Mouse (Mus musculus) embryonic facial prominence, embryonic 15.5 days (tissue): Measurements from ENCODE around the gene Cep68. TPM values are rescaled to one million over a fixed set of nuclear protein-coding genes. Genes with fewer than 3 reads are reported as not detected.
A peak's percentile ranks its signal among the peaks of the same experiment; 100 is the strongest.

Source experiments
- ATAC-seq: fragments of 200-750 bp; cut with Nextera tagmentation; 2 replicates; pipeline ENCODE4 v1.8.0; 2017; ENCODE audit warnings: low read depth, moderate TSS enrichment; ENCODE audit not compliant: insufficient number of reproducible peaks, low FRiP score, low TSS enrichment
- H3K27ac ChIP-seq: fragments of 300-500 bp; sonication (generic); replicated peaks from 2 replicates; pipeline ENCODE4 v1.5.1; 2015; ENCODE audit warnings: mild to moderate bottlenecking, inconsistent platforms
- H3K27me3 ChIP-seq: fragments of 300-500 bp; sonication (generic); 2 replicates; pipeline ENCODE4 v1.6.1; 2015; ENCODE audit warnings: inconsistent platforms
- H3K36me3 ChIP-seq: fragments of 300-500 bp; sonication (generic); 2 replicates; pipeline ENCODE4 v1.6.1; 2015; ENCODE audit warnings: mild to moderate bottlenecking, inconsistent platforms
- H3K4me1 ChIP-seq: fragments of 300-500 bp; sonication (generic); 2 replicates; pipeline ENCODE4 v1.6.1; 2015; ENCODE audit warnings: inconsistent platforms
- H3K4me2 ChIP-seq: fragments of 300-500 bp; sonication (generic); replicated peaks from 2 replicates; pipeline ENCODE4 v1.6.1; 2015; ENCODE audit warnings: mild to moderate bottlenecking, inconsistent platforms
- H3K4me3 ChIP-seq: fragments of 300-500 bp; sonication (generic); replicated peaks from 2 replicates; pipeline ENCODE4 v1.5.1; 2015; ENCODE audit warnings: mild to moderate bottlenecking, inconsistent platforms
- H3K9ac ChIP-seq: fragments of 300-500 bp; sonication (generic); 2 replicates; pipeline ENCODE4 v1.6.1; 2015; ENCODE audit warnings: inconsistent platforms
- H3K9me3 ChIP-seq: fragments of 300-500 bp; sonication (generic); replicated peaks from 2 replicates; pipeline ENCODE4 v1.6.1; 2016; ENCODE audit warnings: inconsistent platforms
- WGBS: fragments of 180-500 bp; shearing (Covaris S2); methylation state at CpG from one replicate; pipeline ENCODE4 v1.1.7; 2015; 5-methylcytosine and 5-hydroxymethylcytosine counted together
- polyA plus RNA-seq: library from polyadenylated mRNA; unstranded; fragments of >200 nt; fragmentation: Nextera tagmentation; extraction: Ambion mirVana; gene quantifications from 2 replicates; pipeline ENCODE4 v1.2.1, GENCODE M21; 2015

The Cep68 gene
- polyA plus RNA-seq, 1 experiment from 2014 or later: 33.2 TPM

DNA sequence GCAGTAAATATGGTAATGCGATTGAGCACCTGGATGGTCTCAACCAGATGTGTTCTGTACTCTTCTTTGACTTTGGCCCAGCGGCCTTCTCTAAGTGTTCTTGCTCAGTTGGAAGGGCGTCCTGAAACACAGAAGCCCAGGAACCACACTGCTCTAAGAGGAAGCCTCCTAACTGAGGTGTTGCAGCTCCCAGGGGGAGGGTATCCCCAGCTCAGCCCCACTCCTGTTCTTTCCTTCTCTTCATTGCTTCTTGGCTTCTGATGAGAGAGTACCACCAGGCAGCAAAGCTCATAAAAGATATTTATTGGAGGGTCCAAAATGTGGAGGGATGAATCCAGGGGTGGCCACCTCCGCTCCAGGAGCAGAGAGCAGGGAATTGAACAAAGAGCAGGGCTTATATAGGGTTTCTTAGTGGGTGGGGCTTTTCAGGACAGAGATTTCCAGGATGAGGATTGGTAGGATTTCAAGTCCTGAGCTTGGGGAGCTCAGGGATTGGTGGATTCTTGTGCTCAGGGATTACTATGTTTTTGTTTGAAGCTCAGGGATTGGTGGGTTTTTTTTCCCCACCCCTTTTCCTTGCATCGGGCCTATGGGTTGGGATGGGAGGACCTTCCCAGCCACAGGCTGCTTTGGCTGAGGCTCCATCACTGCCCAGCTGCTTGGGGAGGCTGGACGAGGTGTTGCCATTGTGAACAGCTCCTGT lies 1.4 kb upstream of the Cep68 start:
- Histone ChIP-seq H3K4me1 (peaks cover 27% of the 10 kb centered on the region), H3K27ac (no peak overlapping the region), H3K9me3 (no peaks in the 10 kb centered on the region), H3K36me3 (no peaks in the 10 kb centered on the region), H3K9ac (no peak overlapping the region), H3K4me2 (no peak overlapping the region), H3K4me3 (no peak overlapping the region; the same call in 1 of the 2 replicates), H3K27me3 (no peaks in the 10 kb centered on the region)
- no peak for ATAC-seq
- 81% methylated on average over 6 of the region's 6 CpGs for WGBS

- 0 out of 2 replicates have a peak, but pooled peaks cover 6% of the 10 kb centered on the region for H3K36me3 ChIP-seq
- H3K4me1 ChIP-seq: peaks cover 42% of the 10 kb centered on the region
- H3K9me3 ChIP-seq: no peaks in the 10 kb centered on the region
- peak; percentile 72 for ATAC-seq
- peak overlapping the region; percentile 69 for H3K4me2 ChIP-seq
- under 1% methylated on average over 37 of the region's 39 CpGs for WGBS
- no peaks in the 10 kb centered on the region for H3K27me3 ChIP-seq
- H3K9ac ChIP-seq: peak overlapping the region; percentile 94
- peak overlapping the region; percentile 95 for H3K4me3 ChIP-seq
- peak overlapping the region; percentile 88 for H3K27ac ChIP-seq
Measured at GRCm38 (mm10) chr11:20248840-20249239, 389 bp downstream of the Cep68 start.

GRCm38 (mm10) chr11:20248277-20248676 lies 952 bp downstream of the Cep68 start:
- Histone ChIP-seq H3K27ac (peak overlapping the region; percentile 88), H3K4me1 (peaks cover 48% of the 10 kb centered on the region), H3K9ac (peak overlapping the region; percentile 94; the same call in 1 of the 2 replicates), H3K27me3 (no peaks in the 10 kb centered on the region), H3K4me3 (peak overlapping the region; percentile 95), H3K9me3 (no peaks in the 10 kb centered on the region), H3K4me2 (peak overlapping the region; percentile 69), H3K36me3 (0 out of 2 replicates have a peak, but pooled peaks cover 6% of the 10 kb centered on the region)
- ATAC-seq: no peak
- 6% methylated on average over 4 of the region's 4 CpGs for WGBS

GRCm38 (mm10) chr11:20247146-20247855 lies 1.9 kb downstream of the Cep68 start:
- 81% methylated on average over 8 of the region's 8 CpGs for WGBS
- Histone ChIP-seq H3K27ac (no peak overlapping the region), H3K4me3 (no peak overlapping the region), H3K36me3 (0 out of 2 replicates have a peak, but pooled peaks cover 6% of the 10 kb centered on the region), H3K27me3 (no peaks in the 10 kb centered on the region), H3K9me3 (no peaks in the 10 kb centered on the region), H3K4me1 (peaks cover 55% of the 10 kb centered on the region), H3K9ac (no peak overlapping the region), H3K4me2 (no peak overlapping the region)
- ATAC-seq: no peak

DNA sequence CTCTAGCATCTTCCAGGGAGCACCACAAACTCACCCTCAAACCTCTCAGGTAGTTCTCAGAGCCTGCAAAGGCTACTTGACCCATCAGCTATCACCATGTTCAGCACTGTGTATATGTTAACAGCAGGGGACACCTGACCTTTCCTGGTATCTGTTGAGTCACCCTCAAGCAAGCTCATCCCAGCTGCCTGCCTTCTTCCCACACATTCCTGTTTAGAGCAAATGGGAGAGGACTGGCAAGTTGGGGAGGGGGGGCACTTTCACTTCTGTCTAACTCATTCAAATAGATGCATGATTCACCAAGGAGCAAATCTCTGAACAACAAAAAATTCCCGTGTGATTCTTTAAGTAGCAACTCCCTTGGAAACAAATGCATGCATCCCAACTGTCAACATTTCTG lies 2.6 kb downstream of the Cep68 start:
- H3K9me3 ChIP-seq: no peaks in the 10 kb centered on the region
- H3K9ac ChIP-seq: no peak overlapping the region
- no peak overlapping the region for H3K4me2 ChIP-seq
- 62% methylated on average over 1 of the region's 1 CpGs for WGBS
- H3K27me3 ChIP-seq: no peaks in the 10 kb centered on the region
- no peak overlapping the region for H3K27ac ChIP-seq
- H3K4me1 ChIP-seq: peaks cover 55% of the 10 kb centered on the region
- no peak for ATAC-seq
- 0 out of 2 replicates have a peak, but pooled peaks cover 10% of the 10 kb centered on the region for H3K36me3 ChIP-seq
- no peak overlapping the region for H3K4me3 ChIP-seq

DNA sequence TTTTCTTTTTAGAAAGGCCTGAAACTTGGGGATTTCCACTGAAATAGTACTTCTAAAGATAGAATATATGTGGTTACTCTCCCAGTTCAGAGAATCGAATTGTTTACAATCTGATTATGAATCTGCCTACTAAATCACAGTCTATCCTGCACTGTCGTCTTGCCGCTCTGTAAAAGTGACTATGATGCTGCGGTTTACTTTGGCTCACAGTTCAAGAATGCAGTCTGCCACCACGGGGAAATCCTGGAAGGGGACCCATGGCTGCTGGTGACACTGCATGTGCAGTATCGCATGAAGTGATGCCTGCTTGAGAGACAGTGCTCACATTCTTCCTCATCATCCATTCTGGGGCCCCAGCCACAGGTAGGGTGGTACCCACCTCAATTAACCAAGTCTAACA lies 3.9 kb downstream of the Cep68 start:
- H3K9me3 ChIP-seq: no peaks in the 10 kb centered on the region
- H3K27me3 ChIP-seq: no peaks in the 10 kb centered on the region
- H3K9ac ChIP-seq: no peak overlapping the region
- H3K4me2 ChIP-seq: no peak overlapping the region
- no peak overlapping the region for H3K27ac ChIP-seq
- H3K4me3 ChIP-seq: no peak overlapping the region
- 80% methylated on average over 6 of the region's 6 CpGs for WGBS
- ATAC-seq: no peak
- H3K4me1 ChIP-seq: peaks cover 51% of the 10 kb centered on the region
- peaks cover 18% of the 10 kb centered on the region for H3K36me3 ChIP-seq

- no peak for ATAC-seq
- H3K27ac ChIP-seq: peak overlapping the region; percentile 39
- WGBS: 73% methylated on average over 16 of the region's 16 CpGs
Measured at GRCm38 (mm10) chr11:20244336-20245290, 4.6 kb downstream of the Cep68 start.

GRCm38 (mm10) chr11:20243214-20243913 lies 5.9 kb downstream of the Cep68 start:
- H3K4me3 ChIP-seq: no peak overlapping the region
- H3K27me3 ChIP-seq: no peaks in the 10 kb centered on the region
- peaks cover 38% of the 10 kb centered on the region for H3K36me3 ChIP-seq
- no peak overlapping the region for H3K9ac ChIP-seq
- no peaks in the 10 kb centered on the region for H3K9me3 ChIP-seq
- H3K4me1 ChIP-seq: peaks cover 49% of the 10 kb centered on the region
- 22% methylated on average over 9 of the region's 9 CpGs for WGBS
- 0 out of 2 replicates have a peak overlapping the region, but pooled peaks have one; percentile 39 for H3K27ac ChIP-seq
- ATAC-seq: no peak
- no peak overlapping the region for H3K4me2 ChIP-seq

More at GRCm38 (mm10) chr11:20244336-20245290, 4.6 kb downstream of the Cep68 start:
- no peaks in the 10 kb centered on the region for H3K9me3 ChIP-seq
- peaks cover 51% of the 10 kb centered on the region for H3K4me1 ChIP-seq
- H3K27me3 ChIP-seq: no peaks in the 10 kb centered on the region
- H3K36me3 ChIP-seq: peaks cover 25% of the 10 kb centered on the region
- H3K9ac ChIP-seq: no peak overlapping the region
- H3K4me3 ChIP-seq: no peak overlapping the region
- no peak overlapping the region for H3K4me2 ChIP-seq

DNA sequence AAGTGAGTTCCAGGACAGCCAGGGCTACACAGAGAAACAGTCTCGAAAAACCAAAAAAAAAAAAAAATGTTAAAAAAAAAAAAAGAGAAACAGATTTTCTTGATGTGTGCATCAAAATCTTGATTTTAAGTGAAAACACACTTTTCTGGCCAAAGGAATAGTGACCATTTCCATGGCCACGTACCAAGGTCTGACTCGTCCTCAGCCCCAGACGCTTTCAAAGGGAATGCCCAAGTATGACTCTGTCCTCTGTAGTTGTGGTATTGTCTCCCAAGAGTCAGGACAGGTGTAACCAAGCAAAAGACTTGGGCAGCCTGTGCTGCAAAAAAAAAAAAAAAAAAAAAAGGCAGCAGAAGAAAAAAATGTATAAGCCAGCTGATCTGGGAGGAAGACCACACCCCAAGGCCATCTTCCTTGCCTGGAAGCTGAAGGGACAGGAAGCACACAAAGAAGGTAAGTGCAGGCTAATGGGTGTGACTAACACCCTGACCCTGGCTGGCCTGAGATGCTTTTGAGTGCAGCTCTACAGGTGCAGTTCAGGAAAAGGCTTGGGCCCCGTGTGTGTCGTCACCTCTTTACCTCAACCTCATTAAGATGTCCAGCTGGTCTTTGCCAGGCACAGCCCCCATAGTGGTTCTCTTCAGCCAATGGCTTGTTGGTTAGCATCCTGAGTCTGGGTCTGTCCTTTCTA lies 6.7 kb downstream of the Cep68 start:
- ATAC-seq: no peak

GRCm38 (mm10) chr11:20241311-20241710 lies 7.9 kb downstream of the Cep68 start:
- Histone ChIP-seq H3K27ac (no peak overlapping the region), H3K36me3 (peaks cover 54% of the 10 kb centered on the region), H3K27me3 (no peaks in the 10 kb centered on the region), H3K4me3 (no peak overlapping the region), H3K4me2 (no peak overlapping the region), H3K9ac (no peak overlapping the region), H3K9me3 (no peaks in the 10 kb centered on the region), H3K4me1 (peaks cover 30% of the 10 kb centered on the region)
- 94% methylated on average over 7 of the region's 7 CpGs for WGBS
- ATAC-seq: no peak

More for the DNA sequence above, 6.7 kb downstream of the Cep68 start:
- no peaks in the 10 kb centered on the region for H3K9me3 ChIP-seq
- H3K27ac ChIP-seq: no peak overlapping the region
- peaks cover 42% of the 10 kb centered on the region for H3K36me3 ChIP-seq
- H3K4me1 ChIP-seq: peaks cover 42% of the 10 kb centered on the region
- H3K4me3 ChIP-seq: no peak overlapping the region
- H3K9ac ChIP-seq: no peak overlapping the region
- 74% methylated on average over 6 of the region's 6 CpGs for WGBS
- H3K4me2 ChIP-seq: no peak overlapping the region
- H3K27me3 ChIP-seq: no peaks in the 10 kb centered on the region
